Mouse (Mus musculus): ENCODE results near the gene Atp11a. TPM values are rescaled to one million over a fixed set of nuclear protein-coding genes. Genes with fewer than 3 reads are reported as not detected.

Atp11a gene
- total and polyA plus RNA-seq, 3 experiments: 0.12 to 0.27 (median 0.21) TPM

- no peak overlapping the region for H3K27ac ChIP-seq (ENCODE audit: insufficient read depth, low read depth)
- no peak for DNase-seq (ENCODE audit: extremely low read depth)
- no peaks in the 10 kb centered on the region for H3K9me3 ChIP-seq (replicated peaks; ENCODE audit: low read length)
- no peak overlapping the region for H3K4me2 ChIP-seq (ENCODE audit: insufficient read depth, low read depth, poor library complexity, severe bottlenecking)
- H3K79me2 ChIP-seq (replicated peaks; ENCODE audit: control insufficient read depth, extremely low read depth, insufficient read depth, poor library complexity, severe bottlenecking): no peaks in the 10 kb centered on the region
- no peak for TF ChIP-seq CHD1 (IDR thresholded peaks at IDR 0.05; ENCODE audit: low read depth, low read length)
- TF ChIP-seq GABPA (IDR thresholded peaks at IDR 0.05; ENCODE audit: insufficient replicate concordance, low read depth, low read length): no peak
- no peak for TF ChIP-seq ZMIZ1 (IDR thresholded peaks at IDR 0.05; ENCODE audit: low read depth, low read length)
- no peak for TF ChIP-seq POLR2AphosphoS2 (IDR thresholded peaks at IDR 0.05; ENCODE audit: low read depth, low read length)
- in situ Hi-C loops (cut with MboI; ENCODE audit: low pct_ligation_motif_present, low pct_unique_long_range_greater_than_20kb, low sequenced_read_pairs) (no loop called here), dilution Hi-C loops (cut with MboI; ENCODE audit: extremely low pct_ligation_motif_present, extremely low pct_unique_long_range_greater_than_20kb, low sequenced_read_pairs) (no loop called here)
- H3K27me3 ChIP-seq (replicated peaks): peaks cover 96% of the 10 kb centered on the region
- H3K36me3 ChIP-seq (replicated peaks in 1 of 2; ENCODE audit: control insufficient read depth in 1 of 2, insufficient read depth in 1 of 2, low read length in 1 of 2): no peaks in the 10 kb centered on the region
- no peak overlapping the region for H3K9ac ChIP-seq (ENCODE audit: insufficient read depth, low read depth)
- no peak overlapping the region for H3K4me3 ChIP-seq (replicated peaks in 1 of 3; ENCODE audit: low read depth in 2 of 3, low read length in 2 of 3, poor library complexity in 1 of 3)
- 0 out of 4 replicates have a peak, but pooled peaks cover 0 to under 1% of the 10 kb centered on the region in 2 experiments for H3K4me1 ChIP-seq (ENCODE audit: control insufficient read depth in 1 of 2, insufficient read depth in 2 of 2)
Observed at GRCm38 (mm10) chr8:12893797-12894578, 137.2 kb downstream of the Atp11a start.

GRCm38 (mm10) chr8:12894783-12895534 is 138.1 kb downstream of the Atp11a start:
- dilution Hi-C loops (cut with MboI; ENCODE audit: extremely low pct_ligation_motif_present, extremely low pct_unique_long_range_greater_than_20kb, low sequenced_read_pairs): no loop called here
- H3K27me3 ChIP-seq (replicated peaks): peaks cover 96% of the 10 kb centered on the region
- H3K36me3 ChIP-seq (replicated peaks in 1 of 2; ENCODE audit: control insufficient read depth in 1 of 2, insufficient read depth in 1 of 2, low read length in 1 of 2): no peaks in the 10 kb centered on the region
- H3K4me2 ChIP-seq (ENCODE audit: insufficient read depth, low read depth, poor library complexity, severe bottlenecking): no peak overlapping the region
- no peak overlapping the region for H3K27ac ChIP-seq (ENCODE audit: insufficient read depth, low read depth)
- no peak overlapping the region for H3K9ac ChIP-seq (ENCODE audit: insufficient read depth, low read depth)
- H3K4me3 ChIP-seq (replicated peaks in 1 of 3; ENCODE audit: low read depth in 2 of 3, low read length in 2 of 3, poor library complexity in 1 of 3): no peak overlapping the region
- in situ Hi-C loops (cut with MboI; ENCODE audit: low pct_ligation_motif_present, low pct_unique_long_range_greater_than_20kb, low sequenced_read_pairs): no loop called here
- H3K4me1 ChIP-seq (ENCODE audit: control insufficient read depth in 1 of 2, insufficient read depth in 2 of 2): 0 out of 4 replicates have a peak, but pooled peaks cover 0 to 3% of the 10 kb centered on the region in 2 experiments
- no peak for TF ChIP-seq HCFC1 (IDR thresholded peaks at IDR 0.05; ENCODE audit: low read depth, low read length)
- no peak for TF ChIP-seq ZKSCAN1 (IDR thresholded peaks at IDR 0.05; ENCODE audit: borderline replicate concordance, low read depth, low read length)
- H3K9me3 ChIP-seq (replicated peaks; ENCODE audit: low read length): no peaks in the 10 kb centered on the region
- no peak for DNase-seq (ENCODE audit: extremely low read depth)
- H3K79me2 ChIP-seq (replicated peaks; ENCODE audit: control insufficient read depth, extremely low read depth, insufficient read depth, poor library complexity, severe bottlenecking): no peaks in the 10 kb centered on the region

- Histone ChIP-seq H3K9ac (ENCODE audit: insufficient read depth, low read depth) (no peak overlapping the region), H3K4me1 (ENCODE audit: control insufficient read depth in 1 of 2, insufficient read depth in 2 of 2) (0 out of 4 replicates have a peak, but pooled peaks cover 0 to 3% of the 10 kb centered on the region in 2 experiments), H3K4me3 (replicated peaks in 1 of 3; ENCODE audit: low read depth in 2 of 3, low read length in 2 of 3, poor library complexity in 1 of 3) (no peak overlapping the region), H3K27ac (ENCODE audit: insufficient read depth, low read depth) (no peak overlapping the region), H3K4me2 (ENCODE audit: insufficient read depth, low read depth, poor library complexity, severe bottlenecking) (no peak overlapping the region), H3K79me2 (replicated peaks; ENCODE audit: control insufficient read depth, extremely low read depth, insufficient read depth, poor library complexity, severe bottlenecking) (no peaks in the 10 kb centered on the region), H3K27me3 (replicated peaks) (peaks cover 96% of the 10 kb centered on the region), H3K9me3 (replicated peaks; ENCODE audit: low read length) (no peaks in the 10 kb centered on the region), H3K36me3 (replicated peaks in 1 of 2; ENCODE audit: control insufficient read depth in 1 of 2, insufficient read depth in 1 of 2, low read length in 1 of 2) (no peaks in the 10 kb centered on the region)
- DNase-seq (ENCODE audit: extremely low read depth): no peak
- TF ChIP-seq MXI1 (IDR thresholded peaks at IDR 0.05; ENCODE audit: low read depth, low read length) (no peak), CTCF (conservative IDR thresholded peaks at IDR 0.05 in 1 of 2, IDR thresholded peaks at IDR 0.05 in 1 of 2; ENCODE audit: low read depth in 2 of 2, low read length in 2 of 2) (peak; percentile 16 to 34; a peak in 2 of 4 replicates)
- dilution Hi-C loops (cut with MboI; ENCODE audit: extremely low pct_ligation_motif_present, extremely low pct_unique_long_range_greater_than_20kb, low sequenced_read_pairs): no loop called here
- in situ Hi-C loops (cut with MboI; ENCODE audit: low pct_ligation_motif_present, low pct_unique_long_range_greater_than_20kb, low sequenced_read_pairs): no loop called here
Observed at GRCm38 (mm10) chr8:12895535-12896150, 138.8 kb downstream of the Atp11a start.
